Mouse (Mus musculus) heart, embryonic 13.5 days (tissue): Measurements from ENCODE around the gene Psmd14. TPM values are rescaled to one million over a fixed set of nuclear protein-coding genes. Genes with fewer than 3 reads are reported as not detected.

Experiments
- ATAC-seq: fragments of 200-750 bp; cut with Nextera tagmentation; 2 replicates; pipeline ENCODE4 v1.8.0; 2017; ENCODE audit warnings: moderate TSS enrichment; ENCODE audit not compliant: insufficient number of reproducible peaks, low FRiP score, low TSS enrichment; ENCODE audit errors: extremely low read depth
- H3K27ac ChIP-seq: fragments of 300-500 bp; sonication (generic); replicated peaks from 2 replicates; pipeline ENCODE4 v1.5.1; 2015; ENCODE audit warnings: moderate library complexity, mild to moderate bottlenecking, inconsistent platforms
- H3K27me3 ChIP-seq: fragments of 300-500 bp; sonication (generic); replicated peaks from 2 replicates; pipeline ENCODE4 v1.6.1; 2015; ENCODE audit warnings: mild to moderate bottlenecking, inconsistent platforms
- H3K36me3 ChIP-seq: fragments of 300-500 bp; sonication (generic); 2 replicates; pipeline ENCODE4 v1.6.1; 2015; ENCODE audit warnings: mild to moderate bottlenecking, inconsistent platforms
- H3K4me1 ChIP-seq: fragments of 300-500 bp; sonication (generic); 2 replicates; pipeline ENCODE4 v1.6.1; 2015; ENCODE audit warnings: inconsistent platforms
- H3K4me2 ChIP-seq: fragments of 300-500 bp; sonication (generic); 2 replicates; pipeline ENCODE4 v1.6.1; 2015; ENCODE audit warnings: inconsistent platforms, mild to moderate bottlenecking, moderate library complexity
- H3K4me3 ChIP-seq: fragments of 300-500 bp; sonication (generic); 2 replicates; pipeline ENCODE4 v1.5.1; 2015; ENCODE audit warnings: moderate library complexity, mild to moderate bottlenecking, inconsistent platforms
- H3K9ac ChIP-seq: fragments of 300-500 bp; sonication (generic); 2 replicates; pipeline ENCODE4 v1.6.1; 2015; ENCODE audit warnings: inconsistent platforms, mild to moderate bottlenecking, moderate library complexity
- H3K9me3 ChIP-seq: fragments of 300-500 bp; sonication (generic); 2 replicates; pipeline ENCODE4 v1.6.1; 2016; ENCODE audit warnings: inconsistent platforms
- WGBS: fragments of 180-500 bp; shearing (Covaris S2); methylation state at CpG from one replicate; pipeline ENCODE4 v1.1.7; 2015; ENCODE audit warnings: mixed read lengths; 5-methylcytosine and 5-hydroxymethylcytosine counted together
- polyA plus RNA-seq: library from polyadenylated mRNA; unstranded; fragments of >200 nt; fragmentation: Nextera tagmentation; extraction: Ambion mirVana; gene quantifications from 2 replicates; pipeline ENCODE4 v1.2.1, GENCODE M21; 2015

Psmd14 gene
- polyA plus RNA-seq, 1 experiment from 2014 or later = 119 TPM

DNA sequence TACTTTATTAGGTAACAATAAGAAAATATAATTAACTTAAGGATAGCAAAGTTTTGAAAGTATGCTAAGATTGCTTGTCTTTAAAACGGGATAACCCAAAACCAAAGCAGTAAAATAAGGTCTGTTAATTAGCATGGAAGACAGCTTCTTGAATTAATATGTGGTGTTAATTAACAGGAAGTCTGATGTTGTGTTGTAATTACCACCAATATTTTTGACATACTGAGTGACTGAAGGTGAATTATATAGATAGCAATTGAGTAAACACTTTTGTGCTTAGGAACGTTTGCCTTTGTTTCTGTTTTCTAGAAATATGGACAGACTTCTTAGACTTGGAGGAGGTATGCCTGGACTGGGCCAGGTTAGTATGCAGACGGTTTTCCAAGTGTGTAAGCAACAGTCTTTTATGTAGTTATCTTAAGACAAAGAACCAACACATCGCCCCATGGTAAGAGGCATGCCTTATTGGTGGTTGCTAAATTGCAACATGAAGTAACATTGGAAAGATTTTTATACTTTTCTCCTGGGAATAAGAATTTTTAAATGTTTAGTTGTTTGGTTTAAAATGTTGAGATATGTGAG, 11.0 kb downstream of the Psmd14 start:
- H3K9me3 ChIP-seq = no peaks in the 10 kb centered on the region
- 0 out of 2 replicates have a peak, but pooled peaks cover 3% of the 10 kb centered on the region for H3K4me1 ChIP-seq
- peaks cover 14% of the 10 kb centered on the region for H3K36me3 ChIP-seq
- no peak for ATAC-seq
- no peak overlapping the region for H3K4me3 ChIP-seq
- no peak overlapping the region for H3K9ac ChIP-seq
- WGBS = 79% methylated on average over 4 of the region's 4 CpGs
- no peak overlapping the region for H3K27ac ChIP-seq
- no peak overlapping the region for H3K4me2 ChIP-seq
- H3K27me3 ChIP-seq = no peaks in the 10 kb centered on the region

DNA sequence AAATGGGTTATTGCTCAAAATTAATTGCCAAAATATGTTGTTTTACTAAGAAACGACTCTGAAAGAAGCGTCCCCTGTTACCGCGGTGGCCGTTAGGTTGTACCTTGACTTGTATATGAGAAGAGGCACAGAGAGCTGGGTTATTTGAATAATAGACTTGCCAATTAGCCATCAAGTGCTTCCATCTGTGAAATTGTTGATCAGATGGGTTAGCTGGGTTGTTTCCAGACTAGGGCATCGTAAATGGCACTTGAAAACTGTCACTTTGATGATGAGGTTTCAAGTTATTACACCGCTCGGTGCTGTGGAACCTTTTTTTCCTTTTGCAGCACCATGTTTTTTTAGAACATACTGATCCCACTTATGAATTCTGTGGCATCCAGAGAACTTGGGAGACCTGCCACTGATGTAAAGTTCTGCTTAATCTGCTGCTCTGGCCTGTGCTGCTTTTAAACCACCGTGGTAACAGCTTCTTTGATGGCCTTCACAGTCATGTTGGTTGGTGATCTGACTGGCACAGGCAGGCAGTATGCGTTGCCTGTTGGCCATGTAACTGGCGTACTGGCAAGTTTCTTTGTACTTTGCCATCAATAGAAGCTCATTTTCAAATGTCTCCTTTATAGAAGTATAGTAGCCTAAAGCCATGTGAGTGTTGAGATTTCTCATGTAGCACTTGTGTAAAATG, 21.4 kb downstream of the Psmd14 start:
- Histone ChIP-seq H3K27me3 (no peaks in the 10 kb centered on the region), H3K36me3 (peaks cover 14% of the 10 kb centered on the region; the same call in 1 of the 2 replicates), H3K4me2 (no peak overlapping the region), H3K4me1 (peaks cover 4% of the 10 kb centered on the region; the same call in 1 of the 2 replicates), H3K9me3 (no peaks in the 10 kb centered on the region), H3K4me3 (no peak overlapping the region), H3K9ac (no peak overlapping the region), H3K27ac (no peak overlapping the region)
- ATAC-seq = no peak
- 90% methylated on average over 11 of the region's 11 CpGs for WGBS

DNA sequence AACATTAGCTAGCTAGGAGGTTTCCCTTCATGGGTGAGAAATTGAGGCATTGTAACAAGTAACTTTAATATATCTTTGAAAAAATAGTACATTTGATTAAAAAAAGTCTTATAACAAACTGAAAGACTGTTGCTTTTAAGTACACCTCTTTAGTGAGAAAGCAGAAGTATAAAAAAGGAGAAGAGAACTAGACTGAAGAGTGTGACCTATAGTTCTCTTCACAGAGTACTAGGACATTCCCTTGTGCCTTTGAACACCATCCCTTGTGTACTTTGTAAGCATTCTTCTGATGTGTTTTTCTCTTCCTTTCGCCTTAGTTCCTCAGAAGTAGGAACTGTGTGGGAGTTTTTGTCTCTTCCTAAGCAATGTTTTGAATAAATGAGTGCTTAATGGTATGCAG, 22.7 kb downstream of the Psmd14 start:
- Histone ChIP-seq H3K9ac (no peak overlapping the region), H3K27ac (no peak overlapping the region), H3K9me3 (no peaks in the 10 kb centered on the region), H3K27me3 (no peaks in the 10 kb centered on the region), H3K4me3 (no peak overlapping the region), H3K36me3 (peaks cover 10% of the 10 kb centered on the region; the same call in 1 of the 2 replicates), H3K4me1 (peaks cover 4% of the 10 kb centered on the region; the same call in 1 of the 2 replicates), H3K4me2 (no peak overlapping the region)
- no peak for ATAC-seq
- 82% methylated on average over 1 of the region's 1 CpGs for WGBS

DNA sequence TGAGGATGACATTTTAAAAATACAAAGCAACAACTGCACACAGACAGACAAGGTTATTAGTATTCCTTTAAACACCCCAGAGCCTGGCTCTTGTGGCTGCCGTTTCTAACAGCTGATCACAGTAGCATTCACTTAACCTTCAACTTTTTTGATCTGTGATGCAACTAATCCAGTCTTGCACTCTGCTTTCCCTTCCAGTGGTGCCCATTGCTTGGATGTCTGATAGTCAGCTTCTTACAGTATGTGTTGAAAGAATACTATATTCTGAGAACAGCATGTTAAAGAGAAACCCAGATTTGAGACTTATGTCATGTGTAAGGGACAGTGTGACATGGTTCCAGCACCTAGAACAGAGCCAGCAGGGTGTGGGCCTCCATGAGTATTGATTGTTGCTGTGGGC, 34.6 kb downstream of the Psmd14 start:
- peaks cover 4% of the 10 kb centered on the region; the same call in 1 of the 2 replicates for H3K36me3 ChIP-seq
- H3K4me1 ChIP-seq = peaks cover 8% of the 10 kb centered on the region; the same call in 1 of the 2 replicates
- no peak overlapping the region for H3K27ac ChIP-seq
- H3K9ac ChIP-seq = no peak overlapping the region
- no peak for ATAC-seq
- no peaks in the 10 kb centered on the region for H3K9me3 ChIP-seq
- WGBS = 66% methylated on average over 1 of the region's 1 CpGs
- no peaks in the 10 kb centered on the region for H3K27me3 ChIP-seq
- H3K4me3 ChIP-seq = no peak overlapping the region
- H3K4me2 ChIP-seq = no peak overlapping the region

DNA sequence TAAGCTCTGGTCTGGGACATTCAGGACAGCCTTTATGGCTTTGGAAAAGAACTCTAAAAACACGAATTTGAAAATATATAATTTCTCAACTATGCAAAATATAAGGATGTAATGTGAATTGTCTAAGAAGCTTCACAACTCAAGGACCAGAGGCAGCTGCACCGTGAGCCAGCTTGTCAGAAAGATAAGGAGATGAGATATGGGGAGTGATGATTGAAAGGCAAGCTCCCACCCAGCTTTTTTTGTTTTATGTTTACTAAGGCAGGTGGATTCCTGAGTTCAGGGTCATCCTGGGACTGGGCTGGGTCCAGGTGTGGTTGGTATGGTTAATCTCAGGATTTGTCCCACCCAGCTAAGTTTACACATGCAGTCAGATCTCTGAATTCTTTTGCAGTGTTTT, 35.1 kb downstream of the Psmd14 start:
- H3K9me3 ChIP-seq = no peaks in the 10 kb centered on the region
- H3K27me3 ChIP-seq = no peaks in the 10 kb centered on the region
- peaks cover 4% of the 10 kb centered on the region; the same call in 1 of the 2 replicates for H3K36me3 ChIP-seq
- H3K27ac ChIP-seq = no peak overlapping the region
- H3K9ac ChIP-seq = no peak overlapping the region
- no peak for ATAC-seq
- H3K4me2 ChIP-seq = no peak overlapping the region
- WGBS = 32% methylated on average over 2 of the region's 2 CpGs
- H3K4me3 ChIP-seq = no peak overlapping the region
- H3K4me1 ChIP-seq = peaks cover 8% of the 10 kb centered on the region; the same call in 1 of the 2 replicates

DNA sequence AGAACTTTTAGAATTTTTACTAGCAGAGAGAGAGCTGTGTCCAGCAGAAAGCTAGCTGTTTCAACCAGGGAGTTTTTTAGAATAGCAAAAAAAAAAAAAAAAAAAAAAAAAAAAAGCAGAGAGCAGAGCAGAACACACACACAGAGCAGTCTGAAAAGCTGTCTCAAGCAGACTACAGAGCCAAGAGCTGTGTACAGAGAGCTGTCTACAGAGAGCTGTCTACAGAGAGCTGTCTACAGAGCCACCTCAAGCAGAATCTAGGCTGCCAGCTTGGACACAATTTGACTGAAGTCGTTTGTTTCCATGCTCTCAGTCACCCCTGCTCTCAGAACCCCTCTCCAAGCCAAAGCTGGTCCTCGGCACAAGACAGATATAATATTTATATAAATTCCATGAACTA, 35.9 kb downstream of the Psmd14 start:
- ATAC-seq = no peak
- Histone ChIP-seq H3K4me2 (no peak overlapping the region), H3K9ac (no peak overlapping the region), H3K4me1 (peaks cover 8% of the 10 kb centered on the region; the same call in 1 of the 2 replicates), H3K27me3 (no peaks in the 10 kb centered on the region), H3K4me3 (no peak overlapping the region), H3K36me3 (peaks cover 4% of the 10 kb centered on the region; the same call in 1 of the 2 replicates), H3K9me3 (no peaks in the 10 kb centered on the region), H3K27ac (no peak overlapping the region)
- WGBS = 49% methylated on average over 2 of the region's 2 CpGs

DNA sequence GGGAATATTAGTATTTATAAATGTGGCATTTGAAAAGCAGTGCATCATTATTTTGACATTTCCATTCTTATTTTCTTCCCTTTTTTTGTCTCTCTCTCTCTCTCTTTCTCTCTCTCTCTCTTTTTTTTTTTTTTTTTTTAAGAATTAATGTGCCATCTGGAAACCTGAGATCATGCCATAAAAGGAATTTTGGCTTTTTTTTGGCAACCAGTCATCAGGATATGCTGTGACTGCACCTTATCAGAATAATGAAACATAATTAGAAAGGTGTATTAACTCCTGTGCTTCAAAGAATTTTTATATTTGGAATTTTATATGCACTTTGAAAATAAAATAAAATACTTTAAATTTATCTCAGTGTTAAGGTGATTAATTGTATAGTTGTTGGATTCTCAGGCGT, 39.2 kb downstream of the Psmd14 start:
- Histone ChIP-seq H3K4me1 (peaks cover 8% of the 10 kb centered on the region; the same call in 1 of the 2 replicates), H3K9me3 (no peaks in the 10 kb centered on the region), H3K36me3 (no peaks in the 10 kb centered on the region), H3K27ac (no peak overlapping the region), H3K27me3 (no peaks in the 10 kb centered on the region), H3K9ac (no peak overlapping the region), H3K4me3 (no peak overlapping the region), H3K4me2 (no peak overlapping the region)
- ATAC-seq = no peak
- WGBS = 97% methylated on average over 1 of the region's 1 CpGs

DNA sequence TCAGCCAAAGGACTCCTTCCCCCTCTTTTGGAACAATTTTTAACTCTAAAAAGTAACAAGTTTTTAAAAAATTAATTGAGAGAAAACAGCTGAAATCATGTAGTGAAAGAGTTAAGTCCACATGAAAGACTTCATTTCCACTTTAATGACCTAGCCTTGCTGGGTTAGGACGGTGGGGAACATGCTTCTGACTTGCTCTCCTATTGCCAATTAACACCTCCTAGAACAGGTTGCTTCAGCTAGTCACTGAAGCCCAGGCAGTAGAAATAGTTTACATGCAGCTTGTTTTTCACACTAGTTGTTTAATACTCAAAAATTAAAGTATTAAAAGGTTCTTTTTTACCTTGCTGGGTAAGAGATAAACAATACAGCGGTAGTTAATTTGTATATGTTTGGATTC, 39.8 kb downstream of the Psmd14 start:
- Histone ChIP-seq H3K27ac (no peak overlapping the region), H3K27me3 (no peaks in the 10 kb centered on the region), H3K4me3 (no peak overlapping the region), H3K4me1 (peaks cover 7% of the 10 kb centered on the region; the same call in 1 of the 2 replicates), H3K9me3 (no peaks in the 10 kb centered on the region), H3K36me3 (no peaks in the 10 kb centered on the region), H3K9ac (no peak overlapping the region), H3K4me2 (no peak overlapping the region)
- 65% methylated on average over 2 of the region's 2 CpGs for WGBS
- ATAC-seq = no peak

DNA sequence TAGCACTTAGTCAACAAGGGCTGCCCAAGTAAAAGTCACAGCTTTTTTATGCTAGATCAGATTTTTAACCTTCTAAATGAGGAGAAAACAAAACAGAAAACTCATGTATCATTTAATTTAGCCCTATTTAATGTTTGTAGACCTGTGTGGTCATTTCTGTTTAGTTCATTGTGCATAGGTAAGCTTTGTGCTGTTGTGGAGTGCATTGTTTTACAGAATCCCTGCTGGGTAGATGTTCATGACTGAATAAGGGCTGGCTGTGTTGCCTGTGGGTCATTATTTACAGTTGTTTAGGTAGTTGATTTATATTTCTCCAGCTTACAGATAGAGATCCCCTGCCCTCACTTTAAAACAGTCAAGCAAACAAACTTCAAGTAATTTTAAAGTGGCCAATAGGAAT, 40.9 kb downstream of the Psmd14 start:
- H3K9me3 ChIP-seq = no peaks in the 10 kb centered on the region
- no peak overlapping the region for H3K4me3 ChIP-seq
- no peak overlapping the region for H3K4me2 ChIP-seq
- no peak overlapping the region for H3K27ac ChIP-seq
- H3K27me3 ChIP-seq = no peaks in the 10 kb centered on the region
- no peak for ATAC-seq
- H3K36me3 ChIP-seq = no peaks in the 10 kb centered on the region
- no peaks in the 10 kb centered on the region for H3K4me1 ChIP-seq
- no peak overlapping the region for H3K9ac ChIP-seq

DNA sequence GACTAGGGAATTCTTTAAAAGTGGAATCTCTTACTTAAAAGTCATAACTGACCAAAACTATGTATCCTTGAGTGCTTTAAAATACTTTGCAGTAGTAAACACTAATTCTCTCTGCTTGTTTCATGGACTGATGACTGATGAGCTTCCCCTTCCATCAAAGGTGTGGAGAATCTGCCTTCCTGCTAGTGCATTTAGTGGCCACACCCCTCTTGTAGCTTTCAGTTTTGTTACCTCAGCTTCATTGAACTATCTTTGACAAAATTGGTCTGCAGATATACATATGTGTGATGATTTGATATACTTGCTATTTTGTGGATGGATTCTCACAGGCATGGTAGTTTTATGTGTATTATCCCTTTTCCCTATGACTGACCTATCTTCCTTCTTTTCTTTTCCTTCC, 43.5 kb downstream of the Psmd14 start:
- no peaks in the 10 kb centered on the region for H3K9me3 ChIP-seq
- no peak overlapping the region for H3K27ac ChIP-seq
- no peak overlapping the region for H3K4me2 ChIP-seq
- no peak overlapping the region for H3K4me3 ChIP-seq
- H3K9ac ChIP-seq = no peak overlapping the region
- ATAC-seq = no peak
- peaks cover 9% of the 10 kb centered on the region for H3K4me1 ChIP-seq
- no peaks in the 10 kb centered on the region for H3K27me3 ChIP-seq
- H3K36me3 ChIP-seq = no peaks in the 10 kb centered on the region

DNA sequence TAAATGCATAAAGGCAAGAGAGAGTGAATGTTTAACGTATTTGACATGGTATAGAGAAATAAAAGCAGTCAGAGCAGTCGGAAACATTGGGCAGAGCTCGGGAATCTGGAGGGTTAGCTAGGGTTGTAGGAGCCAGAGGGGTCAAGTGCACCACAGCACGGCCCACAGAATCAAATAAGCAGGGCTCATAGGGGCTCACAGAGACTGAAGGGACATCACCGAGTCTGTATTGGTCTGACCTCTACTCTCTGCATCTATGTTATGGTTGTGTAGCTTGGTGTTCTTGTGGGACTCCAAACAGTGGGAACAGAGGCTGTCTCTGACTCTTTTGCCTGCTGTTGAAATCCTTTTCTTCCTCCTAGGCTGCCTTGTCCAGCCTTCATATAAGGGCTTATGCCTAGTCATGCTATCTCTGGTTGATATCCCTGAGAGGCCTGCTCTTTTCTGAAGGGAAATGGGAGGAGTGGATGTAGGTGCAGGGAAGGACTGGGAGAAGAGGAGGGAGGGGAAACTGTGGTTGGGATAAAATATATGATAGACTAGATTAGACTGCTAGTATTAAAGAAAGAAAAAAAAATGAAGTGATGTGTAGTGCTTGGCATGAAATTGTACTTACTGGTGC, 47.9 kb downstream of the Psmd14 start:
- ATAC-seq = no peak
- Histone ChIP-seq H3K27me3 (no peaks in the 10 kb centered on the region), H3K4me3 (no peak overlapping the region), H3K4me1 (peaks cover 10% of the 10 kb centered on the region), H3K4me2 (no peak overlapping the region), H3K9ac (no peak overlapping the region), H3K36me3 (peaks cover 8% of the 10 kb centered on the region; the same call in 1 of the 2 replicates), H3K9me3 (no peaks in the 10 kb centered on the region), H3K27ac (no peak overlapping the region)
- WGBS = 67% methylated on average over 5 of the region's 5 CpGs
